Mouse (Mus musculus) heart, embryonic 16.5 days (tissue): ENCODE data around the gene Hrk. TPM values are rescaled to one million over a fixed set of nuclear protein-coding genes. Genes with fewer than 3 reads are reported as not detected.

Experiments
- ATAC-seq: fragments of 200-750 bp; cut with Nextera tagmentation; replicated peaks from 2 replicates; pipeline ENCODE4 v1.8.0; 2017; ENCODE audit warnings: moderate number of reproducible peaks; ENCODE audit not compliant: insufficient read depth, low FRiP score; ENCODE audit errors: extremely low read depth
- H3K27ac ChIP-seq: fragments of 300-500 bp; sonication (generic); 2 replicates; pipeline ENCODE4 v1.5.1; 2014; ENCODE audit warnings: mild to moderate bottlenecking, low read length, control low read depth, moderate library complexity
- H3K27me3 ChIP-seq: fragments of 300-500 bp; sonication (generic); 2 replicates; pipeline ENCODE4 v1.6.1; 2014; ENCODE audit warnings: low read length, mixed read lengths; ENCODE audit not compliant: control insufficient read depth, insufficient read depth
- H3K36me3 ChIP-seq: fragments of 300-500 bp; sonication (generic); 2 replicates; pipeline ENCODE4 v1.6.1; 2014; ENCODE audit not compliant: control insufficient read depth, insufficient read depth
- H3K4me1 ChIP-seq: fragments of 300-500 bp; sonication (generic); 2 replicates; pipeline ENCODE4 v1.6.1; 2014; ENCODE audit warnings: low read length, mixed read lengths; ENCODE audit not compliant: control insufficient read depth, insufficient read depth
- H3K4me2 ChIP-seq: fragments of 300-500 bp; sonication (generic); 2 replicates; pipeline ENCODE4 v1.6.1; 2014; ENCODE audit warnings: low read depth, mild to moderate bottlenecking, control low read depth, low read length
- H3K4me3 ChIP-seq: fragments of 300-500 bp; sonication (generic); 2 replicates; pipeline ENCODE4 v1.5.1; 2014; ENCODE audit warnings: mild to moderate bottlenecking, control low read depth, low read length
- H3K9ac ChIP-seq: fragments of 300-500 bp; sonication (generic); 2 replicates; pipeline ENCODE4 v1.6.1; 2014; ENCODE audit warnings: low read length, control low read depth
- H3K9me3 ChIP-seq: fragments of 300-500 bp; sonication (generic); replicated peaks from 2 replicates; pipeline ENCODE4 v1.6.1; 2016; ENCODE audit warnings: low read length; ENCODE audit not compliant: control insufficient read depth
- WGBS: fragments of 180-500 bp; shearing (Covaris S2); extraction: QIAGEN DNeasy Blood & Tissue Kit; methylation state at CpG from one replicate; pipeline ENCODE4 v1.1.7; 2014; 5-methylcytosine and 5-hydroxymethylcytosine counted together
- polyA plus RNA-seq: library from polyadenylated mRNA; unstranded; fragments of >200 nt; fragmentation: Nextera tagmentation; extraction: Ambion mirVana; gene quantifications from 2 replicates; pipeline ENCODE4 v1.2.1, GENCODE M21; 2015

The Hrk gene
- polyA plus RNA-seq, 1 experiment from 2014 or later: 0.08 TPM

DNA sequence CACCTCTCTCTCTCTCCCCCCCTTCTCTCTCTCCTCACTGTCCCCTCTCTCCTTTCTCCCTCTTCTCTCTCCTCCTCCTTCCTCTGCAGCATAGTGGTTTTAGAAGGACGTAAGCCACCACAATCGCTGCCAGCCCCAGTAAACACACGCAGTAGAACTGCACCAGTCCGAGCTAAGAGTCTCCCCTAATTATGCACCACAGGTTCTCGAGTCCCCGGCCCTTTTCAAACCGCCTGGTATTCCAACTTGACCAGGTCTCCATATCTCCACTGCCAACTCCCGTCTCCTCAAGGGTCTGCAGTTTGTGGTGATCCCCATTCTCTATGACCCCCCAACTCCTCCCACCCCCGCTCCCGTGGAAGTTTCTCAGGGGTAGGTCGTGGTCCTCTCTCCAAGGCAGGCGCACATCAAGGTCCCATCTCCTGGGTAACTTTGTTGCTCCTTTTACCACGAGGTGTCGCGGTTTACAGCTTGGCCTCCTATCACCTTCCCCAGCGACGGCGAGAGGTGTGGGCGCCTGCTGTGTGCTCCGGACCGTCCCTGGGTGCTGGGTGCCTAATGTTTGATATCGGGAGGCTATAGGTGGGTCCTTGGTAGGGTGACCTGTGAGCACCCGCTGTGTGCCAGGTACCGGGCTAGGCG lies 6.6 kb downstream of the Hrk start:
- Histone ChIP-seq H3K27me3 (peaks cover 73% of the 10 kb centered on the region), H3K4me1 (peaks cover 19% of the 10 kb centered on the region), H3K4me3 (peak overlapping the region; percentile 59), H3K36me3 (no peaks in the 10 kb centered on the region), H3K4me2 (peak overlapping the region; percentile 77), H3K9me3 (peaks cover 5% of the 10 kb centered on the region), H3K9ac (no peak overlapping the region), H3K27ac (no peak overlapping the region)
- ATAC-seq: no peak
- under 1% methylated on average over 25 of the region's 25 CpGs for WGBS

DNA sequence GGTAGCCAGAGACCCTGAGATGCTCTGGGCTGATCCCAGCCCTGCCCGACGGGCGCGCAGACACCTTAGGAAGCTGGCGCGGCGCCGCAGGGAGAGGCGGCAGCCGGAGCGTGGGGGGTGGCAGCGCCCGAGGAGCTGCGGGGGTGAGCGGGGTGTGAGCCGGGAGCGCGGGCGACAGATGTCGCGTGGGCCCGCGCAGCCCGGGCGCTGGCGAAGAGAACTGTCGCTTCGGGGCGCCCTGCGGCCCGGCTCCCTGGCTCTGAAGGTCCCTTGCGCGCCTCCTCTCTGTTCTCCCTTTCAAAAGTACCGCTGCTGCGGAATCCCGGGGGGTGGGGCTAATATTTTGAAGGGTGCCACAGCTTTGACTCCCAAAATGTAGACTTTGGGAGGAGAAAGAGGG lies 7.2 kb downstream of the Hrk start:
- peak overlapping the region; percentile 77 for H3K4me2 ChIP-seq
- peaks cover 19% of the 10 kb centered on the region for H3K4me1 ChIP-seq
- H3K4me3 ChIP-seq: peak overlapping the region; percentile 59
- no peak for ATAC-seq
- 1% methylated on average over 36 of the region's 36 CpGs for WGBS
- H3K36me3 ChIP-seq: no peaks in the 10 kb centered on the region
- peaks cover 5% of the 10 kb centered on the region for H3K9me3 ChIP-seq
- H3K9ac ChIP-seq: peak overlapping the region; percentile 31
- H3K27me3 ChIP-seq: peaks cover 73% of the 10 kb centered on the region
- H3K27ac ChIP-seq: no peak overlapping the region

DNA sequence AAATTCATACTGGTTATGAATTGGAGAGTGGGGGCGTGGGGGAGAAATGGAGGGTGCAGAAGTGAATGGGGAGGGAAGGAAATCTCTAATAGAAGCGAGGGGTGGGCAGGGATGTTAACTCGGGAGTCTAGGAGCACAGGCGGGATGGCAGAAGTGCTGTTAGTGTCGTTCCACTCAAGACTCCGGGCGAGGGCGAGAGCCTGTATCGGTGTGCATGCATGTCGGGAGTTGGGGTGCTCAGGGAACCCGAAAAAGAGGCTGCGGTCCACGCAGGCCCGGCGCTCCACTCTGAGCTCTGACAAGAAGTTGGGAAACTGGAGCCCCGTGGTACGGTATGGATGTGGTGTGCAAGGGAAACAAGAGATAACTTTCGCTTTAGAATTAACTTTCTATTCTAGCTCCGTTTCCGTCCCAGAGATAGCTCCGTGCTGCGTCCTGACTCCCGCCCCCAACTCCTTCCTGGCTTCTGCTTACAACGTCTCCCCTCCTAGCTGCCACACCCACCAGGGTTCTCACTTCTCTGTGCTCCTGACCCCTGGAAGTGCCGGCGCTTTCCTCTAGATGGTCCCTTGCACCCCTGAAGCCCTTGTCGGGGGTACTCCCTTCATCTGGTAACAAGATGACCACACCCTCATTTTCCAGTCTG lies 7.8 kb downstream of the Hrk start:
- peaks cover 71% of the 10 kb centered on the region for H3K27me3 ChIP-seq
- under 1% methylated on average over 27 of the region's 27 CpGs for WGBS
- peaks cover 19% of the 10 kb centered on the region for H3K4me1 ChIP-seq
- ATAC-seq: no peak
- no peaks in the 10 kb centered on the region for H3K36me3 ChIP-seq
- peak overlapping the region; percentile 35; the same call in 1 of the 2 replicates for H3K9ac ChIP-seq
- H3K27ac ChIP-seq: no peak overlapping the region
- peak overlapping the region; percentile 59 for H3K4me3 ChIP-seq
- peaks cover 5% of the 10 kb centered on the region for H3K9me3 ChIP-seq
- peak overlapping the region; percentile 77 for H3K4me2 ChIP-seq

DNA sequence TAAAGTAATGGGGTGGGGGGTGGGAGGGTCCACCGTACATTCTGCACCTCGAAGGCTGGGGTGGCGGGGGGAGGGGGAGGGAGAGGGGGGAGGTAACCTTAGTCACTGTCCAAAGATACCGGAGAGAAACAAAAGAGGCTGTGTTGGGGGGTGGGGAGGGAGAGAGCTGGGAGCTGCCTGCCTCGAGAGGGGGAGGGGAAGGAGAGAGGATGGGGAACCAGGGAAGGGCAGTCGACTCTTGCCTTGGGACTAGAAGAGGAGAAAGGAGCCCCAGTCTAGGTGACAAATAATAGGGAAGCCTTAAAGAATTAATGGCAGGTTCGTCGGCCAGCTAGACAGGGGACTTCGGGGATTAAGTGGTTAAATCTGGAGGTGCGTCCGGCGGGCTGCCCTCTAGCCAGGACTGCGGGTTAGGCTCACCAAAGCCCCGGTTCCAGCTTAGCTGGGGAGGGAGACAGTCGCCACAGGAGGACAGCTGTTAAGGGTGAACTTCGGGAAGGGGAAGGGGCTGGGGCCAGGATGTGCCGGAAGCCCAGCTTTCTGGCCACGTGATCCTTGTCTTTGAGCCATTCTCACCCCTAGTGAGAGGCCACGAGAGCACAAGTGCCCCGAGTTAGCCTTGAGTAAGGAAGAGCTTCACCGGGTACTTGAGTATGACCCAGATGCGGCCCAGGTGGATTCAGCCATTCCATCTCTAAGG lies 10.0 kb downstream of the Hrk start:
- Histone ChIP-seq H3K9me3 (peaks cover 5% of the 10 kb centered on the region), H3K9ac (no peak overlapping the region)
- WGBS: under 1% methylated on average over 22 of the region's 22 CpGs

DNA sequence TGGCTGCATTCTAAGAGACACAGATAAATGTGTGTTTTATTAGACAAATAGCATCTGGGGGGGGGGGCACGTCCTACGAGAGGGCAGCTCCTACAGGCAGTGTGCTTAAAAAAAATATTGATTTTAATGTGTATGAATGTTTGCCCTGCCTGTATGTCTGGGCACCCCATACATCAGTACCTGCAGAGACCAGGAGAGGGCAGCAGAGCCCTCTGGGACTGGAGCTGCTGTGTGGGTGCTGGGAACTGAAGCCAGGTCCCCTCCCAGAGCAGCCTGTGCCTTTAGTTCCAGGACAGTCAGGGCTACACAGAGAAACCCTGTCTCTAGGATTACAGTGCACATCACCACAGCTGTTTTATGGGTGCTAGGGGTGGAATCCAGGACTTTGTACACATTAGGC lies 10.7 kb downstream of the Hrk start:
- Histone ChIP-seq H3K27me3 (peaks cover 51% of the 10 kb centered on the region), H3K9ac (no peak overlapping the region), H3K36me3 (no peaks in the 10 kb centered on the region), H3K4me3 (no peak overlapping the region), H3K4me2 (no peak overlapping the region), H3K9me3 (peaks cover 5% of the 10 kb centered on the region), H3K4me1 (peaks cover 15% of the 10 kb centered on the region), H3K27ac (no peak overlapping the region)
- WGBS: 25% methylated on average over 2 of the region's 2 CpGs
- ATAC-seq: no peak

More for the DNA sequence above, 10.0 kb downstream of the Hrk start:
- Histone ChIP-seq H3K36me3 (no peaks in the 10 kb centered on the region), H3K27me3 (peaks cover 53% of the 10 kb centered on the region), H3K4me3 (peak overlapping the region; percentile 9), H3K4me1 (peaks cover 15% of the 10 kb centered on the region), H3K4me2 (peak overlapping the region; percentile 57), H3K27ac (no peak overlapping the region)
- no peak for ATAC-seq

DNA sequence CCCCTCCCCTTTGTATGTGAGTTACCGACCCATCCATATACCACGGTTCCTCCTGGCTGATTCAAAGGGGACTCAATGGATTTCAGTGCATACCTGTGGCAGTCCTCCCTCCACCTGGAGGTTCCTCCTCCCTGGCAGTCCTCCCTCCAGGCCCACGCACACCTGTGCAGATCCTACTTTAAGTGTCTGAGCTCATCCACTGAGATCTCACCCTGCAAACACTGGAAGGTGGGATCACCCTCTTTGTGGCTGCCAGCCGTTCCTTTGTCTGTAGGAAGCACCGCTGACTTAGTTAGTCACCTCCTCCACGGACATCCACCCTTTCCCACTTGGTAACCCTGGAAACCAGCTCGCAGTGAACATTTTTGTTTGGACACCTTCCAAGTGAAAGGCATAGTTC lies 13.2 kb downstream of the Hrk start:
- Histone ChIP-seq H3K9me3 (peaks cover 5% of the 10 kb centered on the region), H3K27me3 (peaks cover 32% of the 10 kb centered on the region), H3K4me2 (no peak overlapping the region), H3K9ac (no peak overlapping the region), H3K4me3 (no peak overlapping the region), H3K27ac (no peak overlapping the region), H3K36me3 (no peaks in the 10 kb centered on the region), H3K4me1 (0 out of 2 replicates have a peak, but pooled peaks cover 4% of the 10 kb centered on the region)
- WGBS: 66% methylated on average over 7 of the region's 7 CpGs
- no peak for ATAC-seq

DNA sequence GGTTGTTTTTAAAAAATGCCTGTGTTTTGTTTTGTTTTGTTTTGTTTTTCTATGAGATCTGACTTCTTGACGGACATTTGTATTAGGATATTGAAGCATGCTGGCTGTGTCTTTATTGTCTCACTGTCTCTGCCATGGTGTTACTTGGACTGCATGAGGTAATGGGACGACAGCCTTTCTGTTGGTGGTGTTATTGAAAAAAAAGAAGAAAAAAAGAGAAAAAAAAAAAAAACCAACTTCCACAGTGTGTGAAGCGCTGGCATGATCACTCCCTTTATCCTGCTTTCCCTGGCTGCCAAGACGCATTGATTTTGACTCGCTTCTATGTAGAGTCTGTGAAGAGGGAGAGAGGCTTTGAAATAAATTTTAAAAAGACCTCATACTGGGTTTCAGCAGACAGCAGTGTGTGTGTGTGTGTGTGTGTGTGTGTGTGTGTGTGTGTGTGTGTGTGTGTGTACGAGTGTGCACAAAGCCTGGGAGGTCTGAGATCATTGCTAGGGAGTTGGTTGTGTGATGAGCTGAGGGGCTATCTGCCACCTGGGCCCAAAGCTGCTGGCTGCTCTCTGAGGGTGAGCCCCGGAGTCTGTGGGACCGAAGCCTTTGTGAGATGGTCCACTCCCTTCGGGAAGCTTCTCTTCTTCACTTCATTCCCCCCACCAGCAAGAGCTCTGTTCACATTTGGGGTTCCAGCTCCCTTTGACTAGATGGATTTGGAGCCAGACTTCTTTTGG lies 22.6 kb downstream of the Hrk start:
- no peaks in the 10 kb centered on the region for H3K9me3 ChIP-seq
- H3K27ac ChIP-seq: no peak overlapping the region
- no peak overlapping the region for H3K4me2 ChIP-seq
- no peak overlapping the region for H3K4me3 ChIP-seq
- no peak overlapping the region for H3K9ac ChIP-seq
- WGBS: 73% methylated on average over 9 of the region's 9 CpGs
- H3K4me1 ChIP-seq: no peaks in the 10 kb centered on the region
- ATAC-seq: no peak
- H3K36me3 ChIP-seq: no peaks in the 10 kb centered on the region
- peaks cover 21% of the 10 kb centered on the region for H3K27me3 ChIP-seq

DNA sequence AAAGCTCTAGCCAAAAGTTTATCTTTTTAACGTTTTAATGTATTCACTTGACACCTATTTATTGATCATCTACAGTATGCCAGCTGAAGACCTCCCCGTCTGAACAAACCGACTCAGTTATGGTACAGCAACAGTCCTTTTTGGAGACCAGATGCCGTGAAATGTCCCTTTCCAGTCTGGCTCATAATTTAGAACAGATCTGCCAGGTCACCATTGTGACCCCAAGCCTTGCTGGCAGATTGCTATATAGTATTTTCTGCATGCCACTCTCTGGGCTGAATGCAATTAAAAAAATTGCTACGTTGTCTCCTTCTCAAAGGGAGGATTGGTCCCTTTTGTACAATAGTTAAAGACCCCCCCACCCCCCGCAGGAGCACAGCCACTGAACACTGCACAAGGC lies 23.9 kb downstream of the Hrk start:
- ATAC-seq: no peak
- Histone ChIP-seq H3K4me2 (no peak overlapping the region), H3K27me3 (peaks cover 26% of the 10 kb centered on the region), H3K9me3 (no peaks in the 10 kb centered on the region), H3K9ac (no peak overlapping the region), H3K27ac (no peak overlapping the region), H3K4me3 (no peak overlapping the region), H3K36me3 (no peaks in the 10 kb centered on the region), H3K4me1 (no peaks in the 10 kb centered on the region)
- 69% methylated on average over 6 of the region's 6 CpGs for WGBS
